Mouse (Mus musculus): ENCODE results near the gene Rhof.

The Rhof gene

GRCm38 (mm10) chr5:123132308-123133071, at the start of gene Rhof:
Gene Rhof (minus strand): TSS chr5:123132692.
- peak; percentile 89 to 91 for DNase-seq

GRCm38 (mm10) chr5:123181536-123181935, 49.0 kb upstream of the Rhof start:
- no peak for DNase-seq

- DNase-seq = no peak
Measured at GRCm38 (mm10) chr5:123180390-123180789, 47.9 kb upstream of the Rhof start.

- no peak for DNase-seq
Measured at GRCm38 (mm10) chr5:123178792-123179191, 46.3 kb upstream of the Rhof start.

GRCm38 (mm10) chr5:123171646-123172350, 39.3 kb upstream of the Rhof start:
- peak; percentile 85 to 86 for DNase-seq

GRCm38 (mm10) chr5:123170365-123170764, 37.9 kb upstream of the Rhof start:
- DNase-seq = no peak

- DNase-seq = no peak
Measured at GRCm38 (mm10) chr5:123169284-123169683, 36.8 kb upstream of the Rhof start, which contains the start of gene Psmd9. Gene Psmd9 (plus strand): TSS chr5:123169413.

- DNase-seq = no peak
Measured at GRCm38 (mm10) chr5:123167591-123167990, 35.1 kb upstream of the Rhof start.

- DNase-seq = no peak
Measured at GRCm38 (mm10) chr5:123166437-123166836, 33.9 kb upstream of the Rhof start.

- DNase-seq = no peak
Measured at GRCm38 (mm10) chr5:123162942-123163341, 30.4 kb upstream of the Rhof start.

- DNase-seq = no peak
Measured at GRCm38 (mm10) chr5:123160341-123160740, 27.8 kb upstream of the Rhof start.

GRCm38 (mm10) chr5:123159866-123160265, 27.4 kb upstream of the Rhof start:
- DNase-seq = no peak

GRCm38 (mm10) chr5:123159446-123159845, 27.0 kb upstream of the Rhof start:
- DNase-seq = no peak

- no peak for DNase-seq
Measured at GRCm38 (mm10) chr5:123157972-123158371, 25.5 kb upstream of the Rhof start.

- DNase-seq = no peak
Measured at GRCm38 (mm10) chr5:123156763-123157162, 24.3 kb upstream of the Rhof start.

- peak; percentile 72 to 77 for DNase-seq
Measured at GRCm38 (mm10) chr5:123155425-123155824, 22.9 kb upstream of the Rhof start.

- DNase-seq = peak; percentile 44 to 72
Measured at GRCm38 (mm10) chr5:123152901-123153300, 20.4 kb upstream of the Rhof start.

GRCm38 (mm10) chr5:123151707-123152362, 19.3 kb upstream of the Rhof start:
- DNase-seq = peak in 1 of 2 experiments; percentile 39

- DNase-seq = peak; percentile 73 to 83
Measured at GRCm38 (mm10) chr5:123151077-123151476, 18.6 kb upstream of the Rhof start.

GRCm38 (mm10) chr5:123150641-123151040, 18.1 kb upstream of the Rhof start:
- DNase-seq = peak; percentile 83 to 93

- DNase-seq = peak; percentile 88 to 91
Measured at GRCm38 (mm10) chr5:123149451-123150400, 17.2 kb upstream of the Rhof start.

GRCm38 (mm10) chr5:123148073-123148722, 15.7 kb upstream of the Rhof start:
- peak in 1 of 2 experiments; percentile 58 for DNase-seq

All from thymus, postnatal 36 days (tissue).